Mouse (Mus musculus) mouse embryonic stem cell (cell line): ENCODE data around the gene Naaladl2.
"Not testable (repeated sequence)": the region's sequence is repeated elsewhere in the genome, so short reads cannot be mapped to it uniquely, and the experiment has no call there.

Experiments used
- in situ Hi-C, 2 experiments: fragments of 300-500 bp; cut with MboI; formaldehyde crosslinking; loops; 1 replicate in 1 of 2; 3 replicates in 1 of 2; pipeline ENCODE4 v1.14.3; 2019 to 2020; ENCODE audit warnings: low sequenced_read_pairs in 2 of 2, low pct_unique_long_range_greater_than_20kb in 1 of 2, mixed read lengths in 1 of 2; ENCODE audit not compliant: unreplicated experiment in 1 of 2

Naaladl2 gene

DNA sequence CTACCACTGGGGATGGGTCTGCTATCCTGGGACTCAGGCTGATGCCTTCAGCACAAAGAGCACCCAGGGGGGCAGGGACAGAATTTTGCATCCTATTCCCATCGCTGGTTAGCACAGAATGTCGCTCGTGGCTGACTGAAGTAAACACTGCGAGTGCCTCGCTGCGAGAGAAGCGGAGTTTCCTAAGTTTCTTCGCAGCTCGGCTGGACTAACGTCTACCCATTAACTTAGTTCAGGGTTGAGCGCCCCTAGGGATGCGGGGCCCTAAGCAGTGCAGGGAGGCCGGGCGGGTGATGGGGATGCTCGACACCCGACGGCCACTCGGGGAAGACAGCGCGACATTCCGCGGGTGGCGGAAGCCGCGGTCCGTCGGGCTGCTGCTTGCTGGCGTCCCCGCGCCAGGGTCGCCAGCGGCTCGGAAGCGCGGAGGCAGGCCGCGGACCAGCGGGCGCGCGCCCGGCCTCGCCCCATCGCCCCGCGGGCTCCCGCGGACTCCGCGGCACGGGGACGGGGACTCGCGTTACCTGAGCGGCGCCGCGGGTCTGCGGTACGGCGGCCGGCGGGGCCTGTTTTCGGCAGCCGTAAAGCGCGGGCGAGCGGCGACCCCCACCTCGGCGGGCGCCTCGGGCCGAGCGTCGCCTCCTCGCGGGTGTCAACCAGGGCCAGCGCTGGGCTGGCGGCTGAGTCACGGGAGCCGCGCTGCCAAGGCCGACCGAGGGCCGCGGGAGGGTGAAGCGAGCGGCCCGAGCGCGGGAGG lies at the start of gene Naaladl2:
Gene Naaladl2, minus strand, starts transcription at position 707 of the 757 bp plus-strand sequence.
- in situ Hi-C loops, result no loop called here

DNA sequence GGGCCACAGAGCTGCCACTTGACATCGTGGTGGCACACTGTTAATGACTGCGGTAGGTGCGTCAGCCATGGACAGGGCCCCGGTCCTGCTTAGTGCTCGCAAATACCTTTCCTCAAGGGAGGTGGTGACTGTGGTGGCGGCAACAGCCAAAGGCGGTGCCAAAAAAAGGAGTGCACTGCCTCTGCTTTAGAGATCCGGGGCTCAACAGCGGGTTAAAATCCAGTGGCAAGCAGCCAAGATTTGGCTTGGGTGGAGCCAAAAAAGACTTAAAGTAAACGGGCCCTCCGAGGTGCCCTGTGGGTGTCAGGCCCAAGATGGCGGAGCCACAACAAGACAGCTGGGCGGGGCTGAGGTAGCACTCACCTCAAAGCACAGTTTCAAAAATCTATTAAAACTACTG lies 7.7 kb upstream of the Naaladl2 start:
- in situ Hi-C loops, result no loop called here

DNA sequence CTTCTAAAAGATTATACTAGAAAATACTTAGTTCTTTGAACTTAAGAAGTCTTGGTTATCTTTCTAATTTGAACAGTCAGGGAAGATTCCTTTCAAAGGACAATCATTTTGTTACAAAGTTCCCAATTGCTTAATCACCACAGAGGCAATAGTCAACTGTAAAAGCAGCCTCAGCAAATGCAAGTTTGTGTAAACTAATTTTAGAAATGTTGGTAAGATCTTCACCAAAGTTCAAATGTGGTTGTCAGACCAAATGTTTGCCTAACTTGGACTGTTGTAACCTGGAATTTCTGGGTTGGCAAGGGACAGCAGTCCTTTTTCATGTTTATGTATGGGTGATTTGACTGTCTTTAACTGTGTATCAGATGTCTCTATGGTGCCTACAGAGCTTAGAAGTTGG lies 3.2 kb upstream of the Naaladl2 start:
- in situ Hi-C loops, result no loop called here

DNA sequence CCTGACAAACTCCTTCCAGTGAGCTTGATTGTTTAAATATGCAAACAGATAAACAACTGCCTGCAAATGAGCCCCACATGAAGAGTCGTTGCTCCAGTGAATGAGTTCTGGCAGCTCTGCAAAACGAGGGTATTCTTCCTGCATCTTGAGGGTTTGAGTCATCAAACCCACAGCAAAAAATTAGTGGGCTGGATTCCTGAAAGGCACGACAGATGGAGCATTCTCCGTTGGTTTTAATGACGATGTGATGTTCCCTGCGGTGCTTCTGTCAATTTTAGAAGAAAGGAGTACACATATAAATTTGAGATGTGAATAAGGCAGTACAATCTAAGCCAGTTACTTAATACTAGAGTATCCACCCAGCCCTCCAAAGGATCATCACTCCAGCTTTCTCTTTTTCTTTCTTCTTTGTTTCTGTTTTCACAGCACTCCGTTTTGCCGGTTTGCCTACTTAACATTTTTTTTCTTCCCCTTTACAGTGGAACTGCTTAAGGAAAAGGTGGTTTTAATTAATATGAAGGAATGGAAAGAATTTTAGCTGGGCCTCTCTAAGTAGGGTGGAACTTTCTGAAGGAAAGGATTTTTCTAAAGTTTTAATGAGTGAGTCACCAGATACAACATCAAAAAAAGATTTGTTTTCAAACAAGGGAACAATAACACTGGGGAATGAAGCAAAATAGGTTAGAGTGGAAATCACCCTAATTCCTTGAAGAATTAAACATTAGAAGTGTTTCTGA lies 1.1 kb upstream of the Naaladl2 start:
- in situ Hi-C loops, result no loop called here

DNA sequence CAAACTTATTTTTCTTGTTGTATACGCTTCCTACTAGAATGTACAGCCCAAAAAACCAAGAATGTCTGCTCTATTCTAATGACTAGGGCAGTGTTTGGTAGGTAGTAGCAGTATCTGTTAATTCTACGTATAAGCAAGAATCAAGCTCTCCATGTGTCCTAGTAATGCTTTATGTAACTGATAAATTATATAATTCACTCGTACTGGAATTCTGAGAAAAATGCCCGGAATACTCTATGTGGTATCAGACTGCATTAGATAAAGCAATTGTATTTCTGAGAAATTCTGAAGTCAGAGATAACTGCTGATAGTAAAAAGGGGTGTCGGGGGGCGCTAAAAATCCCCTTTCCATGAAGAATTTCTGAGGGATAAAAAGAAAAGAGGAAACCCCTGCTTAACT lies 950 bp downstream of the Naaladl2 start:
- in situ Hi-C loops, result no loop called here

DNA sequence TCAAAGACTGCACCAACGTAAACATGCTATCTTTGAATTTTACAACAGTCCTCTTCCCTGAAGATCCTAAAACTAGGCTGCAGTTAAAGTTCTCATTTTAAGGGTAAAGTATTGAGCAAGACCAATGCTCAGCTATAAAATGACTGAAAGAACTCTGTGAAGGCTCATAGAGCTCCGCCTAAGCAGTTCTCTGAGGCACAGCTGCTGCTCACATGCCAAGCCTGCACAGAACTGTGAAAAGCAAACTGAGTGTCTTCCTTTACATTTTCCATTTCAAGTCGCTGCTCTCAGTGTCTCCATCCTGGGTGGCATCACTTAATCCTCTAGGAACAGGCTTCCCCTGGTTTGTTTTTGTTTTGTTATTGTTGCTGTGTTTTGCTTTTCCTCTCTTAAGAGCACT lies 12.2 kb downstream of the Naaladl2 start:
- in situ Hi-C loops, result no loop called here

DNA sequence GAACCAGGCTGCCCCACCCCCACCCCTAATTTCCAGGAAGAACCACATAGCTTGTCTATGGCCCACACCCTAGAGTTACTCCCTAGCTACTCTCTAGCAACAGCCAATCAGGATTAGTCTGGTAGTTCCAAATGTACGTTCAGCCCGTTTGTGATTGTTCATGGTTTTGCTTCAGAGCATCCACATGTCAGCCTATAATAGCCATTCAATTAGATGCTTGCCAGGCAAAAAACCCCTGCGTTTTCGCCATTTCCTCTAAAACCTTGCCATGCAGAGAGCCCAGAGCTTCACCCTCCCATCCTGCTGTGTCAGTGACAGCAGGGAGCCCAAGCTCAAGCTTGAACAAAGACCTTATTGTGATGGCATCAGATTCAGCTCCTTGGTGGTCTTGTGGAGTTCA lies 16.2 kb downstream of the Naaladl2 start:
- in situ Hi-C loops, result no loop called here

DNA sequence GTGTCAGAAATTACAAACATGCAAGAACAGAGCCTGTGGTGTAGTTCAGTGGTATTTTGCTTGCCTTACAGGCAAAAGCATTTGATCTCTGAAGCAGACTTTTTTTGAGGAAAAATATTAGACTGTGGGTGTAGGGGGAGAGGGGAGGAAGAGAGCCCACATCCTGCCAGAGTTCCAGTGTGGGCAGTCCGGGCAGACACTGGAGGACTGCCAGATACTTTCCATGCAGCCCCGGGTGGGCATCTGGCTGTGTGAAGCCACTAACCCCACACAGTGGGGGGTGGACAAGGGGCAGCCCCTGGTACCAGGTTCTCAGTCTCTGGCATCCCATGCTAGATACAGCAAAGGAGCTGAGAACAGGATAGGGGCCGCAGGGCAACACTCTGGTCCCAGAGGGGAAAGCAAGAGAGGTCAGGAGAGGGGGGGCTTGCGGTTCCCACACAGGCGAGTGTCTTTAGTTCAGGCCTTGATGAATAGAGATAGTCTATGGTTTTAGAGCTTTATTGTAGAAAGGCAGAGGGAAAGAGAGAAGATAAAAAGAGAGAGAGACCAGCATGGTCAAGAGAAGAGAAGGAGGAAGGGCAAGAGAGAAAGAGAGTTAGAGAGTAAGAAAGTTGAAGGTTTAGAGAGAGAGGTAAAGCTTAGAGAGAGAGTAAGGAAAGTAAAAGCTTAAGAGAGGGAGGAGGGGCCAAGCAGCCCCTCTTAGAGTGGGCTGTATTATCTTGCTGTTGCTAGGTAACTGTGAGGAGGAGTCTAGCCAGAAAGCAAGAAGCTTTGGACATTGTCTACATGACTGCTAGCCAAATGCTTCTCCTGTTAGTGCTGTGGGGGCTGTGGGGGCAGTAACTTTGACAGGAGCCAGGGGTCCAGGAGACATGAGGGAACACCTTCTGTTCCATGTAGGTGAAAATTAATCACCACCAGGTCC lies 18.9 kb downstream of the Naaladl2 start:
- in situ Hi-C loops, result no loop called here

DNA sequence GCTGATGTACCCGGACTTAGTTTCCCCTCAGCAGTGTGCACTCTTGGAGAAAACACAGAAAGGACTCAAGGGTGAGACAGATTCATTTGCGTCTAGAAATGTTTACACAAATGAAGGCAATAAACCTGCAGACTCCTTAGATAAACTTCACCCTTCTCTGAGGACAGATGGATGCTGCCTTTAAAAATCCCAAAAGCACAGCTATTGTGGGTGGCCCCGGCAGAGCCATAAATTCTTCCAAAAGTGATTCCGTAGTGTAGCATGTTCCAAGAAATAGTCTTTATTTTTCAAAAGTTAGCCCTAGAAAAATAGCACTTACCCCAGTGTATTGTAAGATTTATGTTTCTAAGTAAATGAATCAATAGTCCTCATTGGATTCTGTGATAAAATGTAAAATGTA lies 31.0 kb downstream of the Naaladl2 start:
- in situ Hi-C loops, result no loop called here

DNA sequence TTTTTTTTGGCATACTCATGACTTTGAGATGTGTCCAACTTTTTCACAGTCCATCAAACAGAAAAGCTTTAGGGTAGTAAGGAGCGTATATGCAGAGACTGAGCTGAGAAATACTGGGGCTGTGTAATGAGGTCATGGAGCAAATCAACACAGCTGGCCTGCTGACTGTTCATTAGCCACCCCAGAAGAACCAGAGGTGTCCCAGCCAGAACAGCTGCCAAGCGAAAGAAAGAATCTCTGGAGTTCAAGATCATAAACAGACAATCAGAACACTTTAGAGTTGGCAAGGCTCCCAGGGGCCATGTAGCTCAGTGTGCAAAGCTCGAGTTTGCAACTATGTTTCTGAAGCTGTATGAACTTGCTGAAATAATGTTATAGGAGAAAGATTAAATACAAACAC lies 35.1 kb downstream of the Naaladl2 start:
- in situ Hi-C loops, result no loop called here

DNA sequence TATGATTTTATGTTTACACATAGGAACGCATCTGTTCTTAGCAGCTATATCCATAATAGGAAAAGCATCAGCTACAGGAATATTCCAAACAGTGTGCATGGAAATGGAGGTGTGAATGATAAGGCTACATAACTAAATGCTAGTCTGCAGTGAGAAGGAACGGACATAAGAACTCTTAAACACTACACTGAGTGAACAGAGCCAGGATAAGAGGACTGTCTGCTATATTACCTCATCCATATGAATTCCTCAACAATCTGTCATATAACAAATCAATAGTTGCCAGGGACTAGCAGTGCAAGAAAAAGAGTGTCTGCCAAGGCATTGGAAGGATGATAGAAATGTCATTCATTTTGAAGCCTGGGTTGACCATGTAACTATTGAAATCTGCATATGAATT lies 51.1 kb downstream of the Naaladl2 start:
- in situ Hi-C loops, result no loop called here

DNA sequence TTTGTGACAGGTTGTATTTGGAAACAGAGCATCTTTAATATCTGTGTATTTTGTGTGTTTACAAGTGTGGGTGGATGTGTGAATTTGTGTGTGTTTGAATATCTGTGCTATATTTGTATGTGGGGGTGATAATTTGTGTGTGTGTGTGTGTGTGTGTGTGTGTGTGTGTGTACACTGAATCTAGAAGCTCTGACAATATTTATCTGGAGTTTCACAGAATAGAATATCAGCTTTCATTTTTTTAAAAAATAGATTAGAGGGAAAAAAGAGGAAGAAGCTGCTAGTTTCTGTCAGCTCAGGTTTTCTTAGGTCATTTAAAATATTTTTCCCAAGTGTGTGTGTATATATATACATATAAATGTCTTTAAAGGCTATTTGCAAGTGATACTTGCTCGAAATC lies 68.3 kb downstream of the Naaladl2 start:
- in situ Hi-C loops, result no loop called here

DNA sequence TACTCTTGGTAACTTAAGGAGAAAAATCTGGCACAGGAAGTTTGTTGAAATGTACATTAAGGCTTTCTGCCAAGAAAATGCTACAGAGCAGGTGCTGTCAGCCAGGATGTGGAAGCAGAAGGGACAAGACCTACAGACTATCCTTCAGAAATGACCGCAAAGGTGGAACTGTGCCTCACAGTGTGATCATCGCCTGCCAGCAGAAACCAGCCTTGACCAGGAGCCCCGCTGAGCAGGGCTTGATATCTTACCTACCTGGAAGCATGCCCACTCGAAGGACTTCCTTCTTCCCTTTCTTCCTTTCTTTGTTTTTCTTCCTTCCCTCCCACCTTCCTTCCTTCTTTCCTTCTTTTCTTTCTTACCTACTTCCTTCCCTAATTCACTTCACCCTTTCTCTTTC lies 69.8 kb downstream of the Naaladl2 start:
- in situ Hi-C loops, result no loop called here

DNA sequence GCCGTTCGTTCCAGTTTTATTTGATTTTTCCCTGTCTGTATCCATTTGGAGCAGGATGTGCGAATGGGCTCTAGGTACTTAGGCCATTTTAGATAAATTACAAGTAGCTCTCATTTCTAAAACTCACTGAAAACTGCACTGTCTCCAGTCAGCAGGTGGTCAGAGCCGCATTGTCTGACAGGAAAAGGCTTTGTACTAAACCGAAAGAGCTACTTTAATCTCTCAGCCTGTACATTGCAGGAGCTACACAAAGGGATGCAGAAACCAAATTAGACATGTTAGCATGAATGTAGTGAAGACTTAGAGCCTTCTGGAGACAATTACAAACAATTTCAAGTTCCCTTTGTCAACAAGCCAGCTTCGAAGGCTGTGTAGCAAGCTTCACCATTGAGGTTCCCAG lies 70.2 kb downstream of the Naaladl2 start:
- in situ Hi-C loops, result no loop called here

DNA sequence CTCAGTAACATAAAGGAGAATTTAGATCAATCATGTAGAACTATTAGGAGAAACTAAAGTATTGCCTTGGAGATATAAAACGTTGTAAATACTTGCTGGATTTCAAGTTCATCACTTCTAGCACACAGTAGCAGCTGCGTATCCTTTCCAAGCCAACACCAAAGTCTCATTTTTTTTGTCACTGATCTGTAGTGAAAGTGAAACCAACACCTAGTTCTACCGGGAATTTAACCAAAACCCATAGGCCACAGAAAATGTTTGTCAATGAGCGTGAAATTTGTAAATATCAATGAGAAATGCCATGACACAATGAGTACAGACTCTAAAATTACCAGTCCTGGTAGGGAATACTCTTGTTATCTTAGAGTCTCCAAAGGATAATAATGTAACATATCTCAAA lies 80.8 kb downstream of the Naaladl2 start:
- in situ Hi-C loops, result no loop called here

DNA sequence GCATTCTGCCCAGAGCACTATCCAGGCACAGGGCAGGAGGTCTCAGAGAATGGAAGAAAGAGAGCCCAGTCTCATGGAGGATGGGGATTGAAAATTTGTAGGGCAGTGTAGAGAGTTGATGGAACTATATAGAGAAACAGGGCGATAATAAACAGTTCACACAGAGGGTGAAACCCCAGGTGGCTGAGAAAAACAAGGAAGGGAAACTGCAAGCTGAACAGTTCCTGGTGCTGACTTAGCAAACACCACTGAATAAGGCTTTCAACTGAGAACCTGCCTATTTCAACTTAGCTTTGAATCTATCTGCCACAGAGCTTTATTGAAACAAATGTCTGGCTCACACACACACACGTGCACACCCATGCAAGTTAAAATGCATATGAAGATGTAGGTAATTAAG lies 91.1 kb downstream of the Naaladl2 start:
- in situ Hi-C loops, result no loop called here

DNA sequence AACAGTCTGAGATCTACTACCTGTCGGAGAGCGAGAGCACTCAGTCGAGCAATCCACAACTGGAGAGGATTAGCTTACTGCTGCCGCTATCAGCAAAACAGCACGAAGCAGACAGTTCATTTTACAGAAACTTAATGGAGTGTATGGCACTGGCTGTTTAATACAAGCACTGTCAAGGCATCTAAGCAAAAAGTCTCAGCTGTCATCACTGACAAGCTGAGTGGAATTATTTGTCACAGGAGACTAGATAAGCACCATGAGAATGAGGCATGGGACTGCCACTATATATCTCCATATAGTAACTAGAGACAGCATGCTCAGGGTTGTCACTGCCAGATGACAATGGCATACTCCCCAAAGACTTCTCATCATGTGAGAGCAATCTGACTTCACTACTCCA lies 124.1 kb downstream of the Naaladl2 start:
- in situ Hi-C loops, result no loop called here

DNA sequence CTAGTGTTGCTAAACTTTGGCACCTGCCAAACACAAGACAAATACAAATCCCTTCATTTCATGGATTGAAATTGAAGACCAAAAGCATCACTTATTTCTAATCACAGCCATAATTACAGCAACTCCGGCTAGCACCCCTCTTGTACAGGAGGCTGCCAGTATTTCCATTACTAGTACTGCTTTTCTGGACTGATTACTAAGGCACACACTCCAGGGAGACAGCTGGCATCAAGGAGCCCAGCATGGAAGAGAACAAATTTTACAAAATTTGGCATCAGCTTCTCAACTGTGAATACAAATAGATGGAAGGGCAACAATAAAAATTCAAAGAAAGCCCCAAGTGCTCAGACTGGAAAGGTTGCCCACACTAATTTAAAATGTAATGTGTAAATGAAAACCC lies 133.3 kb downstream of the Naaladl2 start:
- in situ Hi-C loops, result no loop called here

DNA sequence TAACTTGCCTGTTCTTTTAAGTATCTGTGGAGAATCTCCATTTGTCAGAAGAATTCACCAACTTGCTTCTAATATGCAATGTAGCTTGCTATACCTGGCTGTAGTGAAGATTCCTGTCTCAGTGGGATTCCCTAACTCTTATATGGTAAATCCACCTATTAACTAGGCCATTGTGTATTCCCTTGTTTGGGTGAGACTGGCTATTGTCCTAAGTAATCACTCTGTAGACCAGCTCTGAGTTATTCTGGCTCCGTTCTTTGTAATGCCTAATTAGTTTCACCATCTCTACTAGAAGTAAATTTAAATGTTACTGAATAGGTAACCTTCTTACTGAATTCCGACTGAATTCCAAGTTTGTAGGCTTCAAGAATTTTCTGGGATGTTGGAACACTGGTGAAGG lies 137.3 kb downstream of the Naaladl2 start:
- in situ Hi-C loops, result not testable (repeated sequence)
